Mouse (Mus musculus) mouse trophoblast stem cell (cell line): Measurements from ENCODE around the gene Atp2b2.

Experiments used
- in situ Hi-C, 2 experiments: fragments of 300-500 bp; cut with MseI, MboI; formaldehyde crosslinking; loops; 2 replicates in 1 of 2; 3 replicates in 1 of 2; pipeline ENCODE4 v1.15.1; 2025

Atp2b2 gene

GRCm38 (mm10) chr6:113795241-113795702 is 247.1 kb downstream of the Atp2b2 start:
- in situ Hi-C loops, result no loop called here

GRCm38 (mm10) chr6:113792368-113792767 is 250.0 kb downstream of the Atp2b2 start:
- in situ Hi-C loops, result no loop called here

- in situ Hi-C loops, result no loop called here
Measured at GRCm38 (mm10) chr6:113791012-113791411, 251.4 kb downstream of the Atp2b2 start.

GRCm38 (mm10) chr6:113787459-113787968 is 254.9 kb downstream of the Atp2b2 start:
- in situ Hi-C loops, result no loop called here

- in situ Hi-C loops, result no loop called here
Measured at GRCm38 (mm10) chr6:113785658-113786057, 256.8 kb downstream of the Atp2b2 start.

- in situ Hi-C loops, result no loop called here
Measured at GRCm38 (mm10) chr6:113778229-113778753, 264.1 kb downstream of the Atp2b2 start.

GRCm38 (mm10) chr6:113768804-113769203 is 273.6 kb downstream of the Atp2b2 start:
- in situ Hi-C loops, result no loop called here

- in situ Hi-C loops, result loop anchor here (5.0 kb wide), 2 partner anchors 311 to 316 kb away; no protein-coding TSS in a partner anchor
Measured at GRCm38 (mm10) chr6:113761644-113762043, 280.8 kb downstream of the Atp2b2 start.

- in situ Hi-C loops, result no loop called here
Measured at GRCm38 (mm10) chr6:113749119-113749685, 293.2 kb downstream of the Atp2b2 start.

GRCm38 (mm10) chr6:113748351-113748750 is 294.1 kb downstream of the Atp2b2 start:
- in situ Hi-C loops, result no loop called here

- in situ Hi-C loops, result no loop called here
Measured at GRCm38 (mm10) chr6:113747284-113747683, 295.1 kb downstream of the Atp2b2 start.

GRCm38 (mm10) chr6:113745117-113745516 is 297.3 kb downstream of the Atp2b2 start:
- in situ Hi-C loops, result no loop called here

GRCm38 (mm10) chr6:113743111-113743510 is 299.3 kb downstream of the Atp2b2 start:
- in situ Hi-C loops, result no loop called here

- in situ Hi-C loops, result no loop called here
Measured at GRCm38 (mm10) chr6:113742321-113742720, 300.1 kb downstream of the Atp2b2 start.

- in situ Hi-C loops, result no loop called here
Measured at GRCm38 (mm10) chr6:113741425-113741824, 301.0 kb downstream of the Atp2b2 start.

GRCm38 (mm10) chr6:113740236-113741217 is 301.9 kb downstream of the Atp2b2 start, which contains the start of gene Sec13:
Gene Sec13 (minus strand): TSS chr6:113740743.
- in situ Hi-C loops, result no loop called here

- in situ Hi-C loops, result no loop called here
Measured at GRCm38 (mm10) chr6:113737318-113738046, 304.9 kb downstream of the Atp2b2 start.

GRCm38 (mm10) chr6:113731296-113731695 is 311.1 kb downstream of the Atp2b2 start:
- in situ Hi-C loops, result no loop called here

- in situ Hi-C loops, result no loop called here
Measured at GRCm38 (mm10) chr6:113728181-113728580, 314.2 kb downstream of the Atp2b2 start.

GRCm38 (mm10) chr6:113721061-113721460 is 321.4 kb downstream of the Atp2b2 start:
- in situ Hi-C loops, result no loop called here

- in situ Hi-C loops, result no loop called here
Measured at GRCm38 (mm10) chr6:113719878-113720277, 322.5 kb downstream of the Atp2b2 start, which contains the start of gene Ghrl. Gene Ghrl (minus strand): TSS chr6:113719880.
